Mouse (Mus musculus) forebrain, embryonic 16.5 days (tissue): ENCODE data around the gene Aimp2. TPM values are rescaled to one million over a fixed set of nuclear protein-coding genes. Genes with fewer than 3 reads are reported as not detected.

Experiments used
- ATAC-seq: fragments of 200-750 bp; cut with Nextera tagmentation; 2 replicates; pipeline ENCODE4 v1.8.0; 2017; ENCODE audit warnings: mild to moderate bottlenecking, moderate library complexity
- H3K27ac ChIP-seq: fragments of 300-500 bp; sonication (generic); 2 replicates; pipeline ENCODE4 v1.5.1; 2014; ENCODE audit warnings: low read length, control low read depth
- H3K27me3 ChIP-seq: fragments of 300-500 bp; sonication (generic); replicated peaks from 2 replicates; pipeline ENCODE4 v1.6.1; 2014; ENCODE audit warnings: low read length; ENCODE audit not compliant: control insufficient read depth, insufficient read depth
- H3K36me3 ChIP-seq: fragments of 300-500 bp; sonication (generic); 2 replicates; pipeline ENCODE4 v1.6.1; 2014; ENCODE audit not compliant: control insufficient read depth, insufficient read depth
- H3K4me1 ChIP-seq: fragments of 300-500 bp; sonication (generic); replicated peaks from 2 replicates; pipeline ENCODE4 v1.6.1; 2014; ENCODE audit warnings: low read length; ENCODE audit not compliant: control insufficient read depth, insufficient read depth
- H3K4me2 ChIP-seq: fragments of 300-500 bp; sonication (generic); 2 replicates; pipeline ENCODE4 v1.6.1; 2014; ENCODE audit warnings: mild to moderate bottlenecking, low read length, control low read depth
- H3K4me3 ChIP-seq: fragments of 300-500 bp; sonication (generic); replicated peaks from 2 replicates; pipeline ENCODE4 v1.5.1; 2014; ENCODE audit warnings: mild to moderate bottlenecking, low read length, control low read depth
- H3K9ac ChIP-seq: fragments of 300-500 bp; sonication (generic); replicated peaks from 2 replicates; pipeline ENCODE4 v1.6.1; 2014; ENCODE audit warnings: low read depth, low read length, control low read depth
- H3K9me3 ChIP-seq: fragments of 300-500 bp; sonication (generic); 2 replicates; pipeline ENCODE4 v1.6.1; 2016; ENCODE audit warnings: low read length; ENCODE audit not compliant: control insufficient read depth
- WGBS: fragments of 180-500 bp; shearing (Covaris S2); extraction: QIAGEN DNeasy Blood & Tissue Kit; methylation state at CpG from one replicate; pipeline ENCODE4 v1.1.7; 2014; 5-methylcytosine and 5-hydroxymethylcytosine counted together
- polyA plus RNA-seq: library from polyadenylated mRNA; unstranded; fragments of >200 nt; fragmentation: Nextera tagmentation; extraction: Ambion mirVana; gene quantifications from 2 replicates; pipeline ENCODE4 v1.2.1, GENCODE M21; 2015

The Aimp2 gene
- polyA plus RNA-seq, 1 experiment from 2014 or later: 99.5 TPM

- Histone ChIP-seq H3K27me3 (no peaks in the 10 kb centered on the region), H3K27ac (peak overlapping the region; percentile 90), H3K9me3 (no peaks in the 10 kb centered on the region), H3K4me2 (peak overlapping the region; percentile 88), H3K4me1 (peaks cover 24% of the 10 kb centered on the region), H3K9ac (peak overlapping the region; percentile 66), H3K36me3 (peaks cover under 1% of the 10 kb centered on the region), H3K4me3 (peak overlapping the region; percentile 94)
- no peak for ATAC-seq
- WGBS: 2% methylated on average over 9 of the region's 9 CpGs
Measured at GRCm38 (mm10) chr5:143908926-143909325, 721 bp downstream of the Aimp2 start.

- Histone ChIP-seq H3K4me3 (no peak overlapping the region), H3K36me3 (peaks cover 16% of the 10 kb centered on the region), H3K9ac (no peak overlapping the region), H3K9me3 (no peaks in the 10 kb centered on the region), H3K27ac (no peak overlapping the region), H3K4me2 (no peak overlapping the region), H3K4me1 (peaks cover 24% of the 10 kb centered on the region), H3K27me3 (no peaks in the 10 kb centered on the region)
- WGBS: 84% methylated on average over 8 of the region's 8 CpGs
- no peak for ATAC-seq
Measured at GRCm38 (mm10) chr5:143906429-143906828, 3.2 kb downstream of the Aimp2 start.

GRCm38 (mm10) chr5:143903813-143904212, 5.8 kb downstream of the Aimp2 start:
- peaks cover 22% of the 10 kb centered on the region for H3K36me3 ChIP-seq
- 89% methylated on average over 4 of the region's 4 CpGs for WGBS

GRCm38 (mm10) chr5:143902111-143902510, 7.5 kb downstream of the Aimp2 start:
- H3K4me1 ChIP-seq: no peaks in the 10 kb centered on the region
- H3K27me3 ChIP-seq: no peaks in the 10 kb centered on the region
- WGBS: 84% methylated on average over 3 of the region's 3 CpGs
- H3K36me3 ChIP-seq: peaks cover 30% of the 10 kb centered on the region
- no peak for ATAC-seq
- no peak overlapping the region for H3K27ac ChIP-seq
- no peak overlapping the region for H3K9ac ChIP-seq
- no peak overlapping the region for H3K4me3 ChIP-seq
- no peaks in the 10 kb centered on the region for H3K9me3 ChIP-seq
- no peak overlapping the region for H3K4me2 ChIP-seq

More at GRCm38 (mm10) chr5:143903813-143904212, 5.8 kb downstream of the Aimp2 start:
- Histone ChIP-seq H3K27me3 (no peaks in the 10 kb centered on the region), H3K27ac (no peak overlapping the region), H3K9ac (no peak overlapping the region), H3K4me3 (no peak overlapping the region), H3K4me2 (no peak overlapping the region), H3K9me3 (no peaks in the 10 kb centered on the region), H3K4me1 (peaks cover 13% of the 10 kb centered on the region)
- no peak for ATAC-seq

GRCm38 (mm10) chr5:143897635-143898330, 11.9 kb downstream of the Aimp2 start, which contains the start of gene Ankrd61:
Gene Ankrd61 (minus strand): TSS chr5:143897685.
- Histone ChIP-seq H3K36me3 (peaks cover 24% of the 10 kb centered on the region), H3K27ac (no peak within 1 kb of the TSS), H3K9ac (no peak within 1 kb of the TSS), H3K4me2 (no peak within 1 kb of the TSS), H3K4me3 (no peak within 1 kb of the TSS), H3K9me3 (no peaks in the 10 kb centered on the region), H3K27me3 (no peaks in the 10 kb centered on the region), H3K4me1 (no peaks in the 10 kb centered on the region)
- 87% methylated on average over 14 of the region's 14 CpGs for WGBS
- ATAC-seq: no peak

GRCm38 (mm10) chr5:143893396-143893795, 16.3 kb downstream of the Aimp2 start:
- WGBS: 81% methylated on average over 5 of the region's 5 CpGs
- H3K4me1 ChIP-seq: no peaks in the 10 kb centered on the region
- no peak overlapping the region for H3K27ac ChIP-seq
- no peak overlapping the region for H3K9ac ChIP-seq
- H3K36me3 ChIP-seq: peaks cover 15% of the 10 kb centered on the region; the same call in 1 of the 2 replicates
- H3K27me3 ChIP-seq: no peaks in the 10 kb centered on the region
- no peak overlapping the region for H3K4me2 ChIP-seq
- no peak overlapping the region for H3K4me3 ChIP-seq
- ATAC-seq: no peak
- H3K9me3 ChIP-seq: no peaks in the 10 kb centered on the region

GRCm38 (mm10) chr5:143892255-143892886, 17.3 kb downstream of the Aimp2 start:
- H3K36me3 ChIP-seq: 0 out of 2 replicates have a peak, but pooled peaks cover 12% of the 10 kb centered on the region
- ATAC-seq: no peak
- 74% methylated on average over 9 of the region's 9 CpGs for whole genome bisulfite sequencing

GRCm38 (mm10) chr5:143890741-143891140, 18.9 kb downstream of the Aimp2 start:
- 92% methylated on average over 6 of the region's 6 CpGs for WGBS
- H3K27ac ChIP-seq: no peak overlapping the region
- H3K27me3 ChIP-seq: no peaks in the 10 kb centered on the region
- H3K9ac ChIP-seq: no peak overlapping the region
- no peak overlapping the region for H3K4me3 ChIP-seq
- no peaks in the 10 kb centered on the region for H3K4me1 ChIP-seq
- H3K36me3 ChIP-seq: peaks cover 21% of the 10 kb centered on the region
- peaks cover 2% of the 10 kb centered on the region; the same call in 1 of the 2 replicates for H3K9me3 ChIP-seq
- no peak for ATAC-seq
- H3K4me2 ChIP-seq: no peak overlapping the region

More at GRCm38 (mm10) chr5:143892255-143892886, 17.3 kb downstream of the Aimp2 start:
- no peak overlapping the region for H3K9ac ChIP-seq
- no peaks in the 10 kb centered on the region for H3K4me1 ChIP-seq
- H3K27me3 ChIP-seq: no peaks in the 10 kb centered on the region
- no peaks in the 10 kb centered on the region for H3K9me3 ChIP-seq
- H3K4me3 ChIP-seq: no peak overlapping the region
- no peak overlapping the region for H3K4me2 ChIP-seq
- no peak overlapping the region for H3K27ac ChIP-seq

- Histone ChIP-seq H3K4me3 (no peak overlapping the region), H3K27ac (no peak overlapping the region), H3K4me1 (no peaks in the 10 kb centered on the region), H3K9me3 (peaks cover 4% of the 10 kb centered on the region; the same call in 1 of the 2 replicates), H3K4me2 (no peak overlapping the region), H3K9ac (no peak overlapping the region), H3K36me3 (peaks cover 55% of the 10 kb centered on the region), H3K27me3 (no peaks in the 10 kb centered on the region)
- WGBS: 96% methylated on average over 3 of the region's 3 CpGs
- ATAC-seq: no peak
Measured at GRCm38 (mm10) chr5:143885274-143885673, 24.4 kb downstream of the Aimp2 start.
